Mouse (Mus musculus) heart, postnatal 14 days (tissue): ENCODE measurements around the gene Rab12. TPM values are rescaled to one million over a fixed set of nuclear protein-coding genes. Genes with fewer than 3 reads are reported as not detected.

ENCODE experiments used
- DNase-seq, 2 experiments: peaks; one replicate each; pipeline ENCODE4 v3.0.0; 2021 to 2022
- intact Hi-C: fragments of 180-260 bp; cut with DNase I; formaldehyde crosslinking; loops from one replicate; pipeline ENCODE4 v1.15.1; 2025
- total RNA-seq, 2 experiments: library from RNA; stranded (reverse); gene quantifications; 2 replicates each; pipeline ENCODE4 v1.2.3; 2021

Gene Rab12
- total RNA-seq, 2 experiments from 2014 or later = 181 to 186 TPM

GRCm38 (mm10) chr17:66504248-66504647, 15.3 kb downstream of the Rab12 start:
- intact Hi-C loops = no loop called here
- no peak for DNase-seq

GRCm38 (mm10) chr17:66503466-66503865, 16.1 kb downstream of the Rab12 start:
- intact Hi-C loops = no loop called here
- peak; percentile 25 to 47 for DNase-seq

- intact Hi-C loops = no loop called here
Observed at GRCm38 (mm10) chr17:66502865-66503264, 16.7 kb downstream of the Rab12 start.

GRCm38 (mm10) chr17:66498598-66498997, 20.9 kb downstream of the Rab12 start:
- intact Hi-C loops = no loop called here
- DNase-seq = no peak

More at GRCm38 (mm10) chr17:66502865-66503264, 16.7 kb downstream of the Rab12 start:
- no peak for DNase-seq

- DNase-seq = no peak
- intact Hi-C loops = no loop called here
Observed at GRCm38 (mm10) chr17:66496589-66496988, 22.9 kb downstream of the Rab12 start.

GRCm38 (mm10) chr17:66490022-66490601, 29.4 kb downstream of the Rab12 start:
- intact Hi-C loops = loop anchor here (1.0 to 5.0 kb wide), 2 partner anchors 255 to 333 kb away; no protein-coding TSS in a partner anchor
- DNase-seq = peak; percentile 40 to 68

- DNase-seq = no peak
- intact Hi-C loops = no loop called here
Observed at GRCm38 (mm10) chr17:66486576-66486975, 33.0 kb downstream of the Rab12 start.

- peak; percentile 72 to 85 for DNase-seq
- intact Hi-C loops = loop anchor here (1.0 to 2.0 kb wide), 2 partner anchors 35 to 250 kb away; no protein-coding TSS in a partner anchor
Observed at GRCm38 (mm10) chr17:66485742-66486141, 33.8 kb downstream of the Rab12 start.

GRCm38 (mm10) chr17:66484965-66485364, 34.6 kb downstream of the Rab12 start:
- no peak for DNase-seq
- intact Hi-C loops = loop anchor here (1.0 to 2.0 kb wide), 2 partner anchors 34 to 250 kb away; no protein-coding TSS in a partner anchor

- intact Hi-C loops = loop anchor here (2.0 kb wide), 1 partner anchor 33 kb away; no protein-coding TSS in a partner anchor
Observed at GRCm38 (mm10) chr17:66483651-66484454, 35.7 kb downstream of the Rab12 start.

GRCm38 (mm10) chr17:66481295-66481694, 38.2 kb downstream of the Rab12 start:
- intact Hi-C loops = no loop called here
- no peak for DNase-seq

More at GRCm38 (mm10) chr17:66483651-66484454, 35.7 kb downstream of the Rab12 start:
- no peak for DNase-seq

GRCm38 (mm10) chr17:66480491-66481278, 38.8 kb downstream of the Rab12 start:
- intact Hi-C loops = no loop called here
- DNase-seq = no peak

- peak; percentile 20 for DNase-seq
- intact Hi-C loops = no loop called here
Observed at GRCm38 (mm10) chr17:66479813-66480490, 39.6 kb downstream of the Rab12 start.

GRCm38 (mm10) chr17:66479311-66479710, 40.2 kb downstream of the Rab12 start:
- no peak for DNase-seq
- intact Hi-C loops = no loop called here

GRCm38 (mm10) chr17:66473205-66473604, 46.3 kb downstream of the Rab12 start:
- intact Hi-C loops = no loop called here
- DNase-seq = no peak

- intact Hi-C loops = no loop called here
- DNase-seq = no peak
Observed at GRCm38 (mm10) chr17:66471775-66472174, 47.8 kb downstream of the Rab12 start.

- intact Hi-C loops = no loop called here
- DNase-seq = no peak
Observed at GRCm38 (mm10) chr17:66471252-66471651, 48.3 kb downstream of the Rab12 start.

- no peak for DNase-seq
- intact Hi-C loops = no loop called here
Observed at GRCm38 (mm10) chr17:66470020-66470419, 49.5 kb downstream of the Rab12 start.

- intact Hi-C loops = no loop called here
- no peak for DNase-seq
Observed at GRCm38 (mm10) chr17:66457278-66457677, 62.3 kb downstream of the Rab12 start.

- intact Hi-C loops = loop anchor here (2.0 kb wide), 2 partner anchors 34 to 216 kb away; no protein-coding TSS in a partner anchor
- DNase-seq = peak; percentile 88 to 92
Observed at GRCm38 (mm10) chr17:66451143-66451542, 68.4 kb downstream of the Rab12 start.
